Mouse (Mus musculus): ENCODE results near the gene Hal. TPM values are rescaled to one million over a fixed set of nuclear protein-coding genes. Genes with fewer than 3 reads are reported as not detected.

Hal gene
- total and polyA plus RNA-seq, 3 experiments: 0.76 TPM; not detected in 2

- H3K27me3 ChIP-seq (replicated peaks): no peaks in the 10 kb centered on the region
- H3K79me2 ChIP-seq (replicated peaks; ENCODE audit: control insufficient read depth, extremely low read depth, insufficient read depth, poor library complexity, severe bottlenecking): no peaks in the 10 kb centered on the region
- peaks cover 47 to 64% of the 10 kb centered on the region in 2 experiments for H3K36me3 ChIP-seq (replicated peaks in 1 of 2; ENCODE audit: control insufficient read depth in 1 of 2, insufficient read depth in 1 of 2, low read length in 1 of 2)
- no peak overlapping the region for H3K9ac ChIP-seq (ENCODE audit: insufficient read depth, low read depth)
- H3K4me2 ChIP-seq (ENCODE audit: insufficient read depth, low read depth, poor library complexity, severe bottlenecking): no peak overlapping the region
- no peak for DNase-seq (ENCODE audit: extremely low read depth)
- no peak overlapping the region for H3K4me3 ChIP-seq (replicated peaks in 1 of 3; ENCODE audit: low read depth in 2 of 3, low read length in 2 of 3, poor library complexity in 1 of 3)
- dilution Hi-C loops (cut with MboI; ENCODE audit: extremely low pct_ligation_motif_present, extremely low pct_unique_long_range_greater_than_20kb, low sequenced_read_pairs) (no loop called here), in situ Hi-C loops (cut with MboI; ENCODE audit: low pct_ligation_motif_present, low pct_unique_long_range_greater_than_20kb, low sequenced_read_pairs) (no loop called here)
- TF ChIP-seq ZC3H11A (IDR thresholded peaks at IDR 0.05; ENCODE audit: low read depth, low read length) (no peak), ZKSCAN1 (IDR thresholded peaks at IDR 0.05; ENCODE audit: borderline replicate concordance, low read depth, low read length) (no peak), SIN3A (IDR thresholded peaks at IDR 0.05; ENCODE audit: low read length) (no peak), ZNF384 (IDR thresholded peaks at IDR 0.05; ENCODE audit: low read depth, low read length) (no peak), NELFE (IDR thresholded peaks at IDR 0.05; ENCODE audit: low read depth, low read length) (no peak), NRF1 (IDR thresholded peaks at IDR 0.05; ENCODE audit: low read depth, low read length) (no peak), RCOR1 (conservative IDR thresholded peaks at IDR 0.05; ENCODE audit: low read depth, low read length) (no peak), UBTF (IDR thresholded peaks at IDR 0.05; ENCODE audit: low read depth, low read length) (no peak), RAD21 (IDR thresholded peaks at IDR 0.05; ENCODE audit: low read depth, low read length) (no peak), CTCF (conservative IDR thresholded peaks at IDR 0.05 in 1 of 2, IDR thresholded peaks at IDR 0.05 in 1 of 2; ENCODE audit: low read depth in 2 of 2, low read length in 2 of 2) (no peak), ZMIZ1 (IDR thresholded peaks at IDR 0.05; ENCODE audit: low read depth, low read length) (no peak), MAX (IDR thresholded peaks at IDR 0.05; ENCODE audit: low read length) (no peak), E2F4 (IDR thresholded peaks at IDR 0.05; ENCODE audit: insufficient replicate concordance, low read depth, low read length) (no peak), MAFK (IDR thresholded peaks at IDR 0.05; ENCODE audit: insufficient replicate concordance, low read length) (no peak)
- H3K9me3 ChIP-seq (replicated peaks; ENCODE audit: low read length): no peaks in the 10 kb centered on the region
- H3K4me1 ChIP-seq (ENCODE audit: control insufficient read depth in 1 of 2, insufficient read depth in 2 of 2): peaks cover 0 to 3% of the 10 kb centered on the region in 2 experiments; a peak in 2 of 4 replicates
- H3K27ac ChIP-seq (ENCODE audit: insufficient read depth, low read depth): no peak overlapping the region
These were observed 4.1 kb upstream of the Hal start for GRCm38 (mm10) chr10:93484511-93484910.

GRCm38 (mm10) chr10:93485055-93485691 lies 3.4 kb upstream of the Hal start:
- Histone ChIP-seq H3K9me3 (replicated peaks; ENCODE audit: low read length) (no peaks in the 10 kb centered on the region), H3K36me3 (replicated peaks in 1 of 2; ENCODE audit: control insufficient read depth in 1 of 2, insufficient read depth in 1 of 2, low read length in 1 of 2) (peaks cover 41 to 57% of the 10 kb centered on the region in 2 experiments), H3K4me3 (replicated peaks in 1 of 3; ENCODE audit: low read depth in 2 of 3, low read length in 2 of 3, poor library complexity in 1 of 3) (no peak overlapping the region), H3K9ac (ENCODE audit: insufficient read depth, low read depth) (no peak overlapping the region), H3K79me2 (replicated peaks; ENCODE audit: control insufficient read depth, extremely low read depth, insufficient read depth, poor library complexity, severe bottlenecking) (no peaks in the 10 kb centered on the region), H3K27ac (ENCODE audit: insufficient read depth, low read depth) (no peak overlapping the region), H3K4me2 (ENCODE audit: insufficient read depth, low read depth, poor library complexity, severe bottlenecking) (no peak overlapping the region), H3K27me3 (replicated peaks) (no peaks in the 10 kb centered on the region), H3K4me1 (ENCODE audit: control insufficient read depth in 1 of 2, insufficient read depth in 2 of 2) (peaks cover 3 to 5% of the 10 kb centered on the region in 2 experiments; a peak in 3 of 4 replicates)
- DNase-seq (ENCODE audit: extremely low read depth): peak; percentile 53
- dilution Hi-C loops (cut with MboI; ENCODE audit: extremely low pct_ligation_motif_present, extremely low pct_unique_long_range_greater_than_20kb, low sequenced_read_pairs) (no loop called here), in situ Hi-C loops (cut with MboI; ENCODE audit: low pct_ligation_motif_present, low pct_unique_long_range_greater_than_20kb, low sequenced_read_pairs) (no loop called here)
- TF ChIP-seq CTCF (conservative IDR thresholded peaks at IDR 0.05 in 1 of 2, IDR thresholded peaks at IDR 0.05 in 1 of 2; ENCODE audit: low read depth in 2 of 2, low read length in 2 of 2) (peak; percentile 58 to 74), SMC3 (IDR thresholded peaks at IDR 0.05; ENCODE audit: low read depth, low read length) (peak; percentile 75), JUND (conservative IDR thresholded peaks at IDR 0.05; ENCODE audit: low read depth, low read length) (no peak), RAD21 (IDR thresholded peaks at IDR 0.05; ENCODE audit: low read depth, low read length) (peak; percentile 50), IRF4 (IDR thresholded peaks at IDR 0.05; ENCODE audit: low read depth, low read length) (no peak)

All from CH12.LX (cell line).